Mouse (Mus musculus) thymus, adult 2 months (tissue): Measurements from ENCODE around the gene Hip1r.

Source experiments
- CTCF ChIP-seq: fragments of 200-500 bp; IDR thresholded peaks from 2 replicates; pipeline ENCODE4 v1.5.1; 2012; ENCODE audit warnings: mild to moderate bottlenecking, control low read depth, low read length, moderate library complexity, borderline replicate concordance; ENCODE audit not compliant: control insufficient read depth, poor library complexity, insufficient read depth; ENCODE audit errors: extremely low read depth
- POLR2A ChIP-seq: fragments of 200-500 bp; IDR thresholded peaks from 2 replicates; pipeline ENCODE4 v1.6.1; 2012; ENCODE audit warnings: mild to moderate bottlenecking, low read length, control low read depth, moderate library complexity; ENCODE audit not compliant: control insufficient read depth, poor library complexity, insufficient read depth; ENCODE audit errors: extremely low read depth

GRCm38 (mm10) chr5:124036836-124037235 lies 63.4 kb downstream of the Hip1r start:
- no peak for TF ChIP-seq POLR2A
- no peak for TF ChIP-seq CTCF
